Mouse (Mus musculus): ENCODE data around the gene Stx11. TPM values are rescaled to one million over a fixed set of nuclear protein-coding genes. Genes with fewer than 3 reads are reported as not detected.

Stx11 gene
- polyA plus RNA-seq, 1 experiment from 2014 or later: 1.3 TPM

- Histone ChIP-seq H3K4me2 (ENCODE audit: low read length) (no peak overlapping the region), H3K27me3 (replicated peaks; ENCODE audit: control insufficient read depth, insufficient read depth, low read length) (peaks cover 16% of the 10 kb centered on the region), H3K4me1 (replicated peaks; ENCODE audit: control insufficient read depth, insufficient read depth, low read length) (peaks cover 8% of the 10 kb centered on the region), H3K4me3 (replicated peaks; ENCODE audit: low read length) (no peak overlapping the region), H3K9me3 (ENCODE audit: control insufficient read depth, low read length) (no peaks in the 10 kb centered on the region), H3K36me3 (ENCODE audit: control insufficient read depth, insufficient read depth) (no peaks in the 10 kb centered on the region), H3K9ac (replicated peaks; ENCODE audit: low read depth, low read length) (no peak overlapping the region), H3K27ac (ENCODE audit: low read length) (no peak overlapping the region)
- WGBS: 94% methylated on average over 2 of the region's 2 CpGs
- ATAC-seq: no peak
These were observed 25.3 kb downstream of the Stx11 start for GRCm38 (mm10) chr10:12938763-12939162.

GRCm38 (mm10) chr10:12936079-12936478, 28.0 kb downstream of the Stx11 start:
- no peak overlapping the region for H3K27ac ChIP-seq (ENCODE audit: low read length)
- peaks cover 4% of the 10 kb centered on the region for H3K4me1 ChIP-seq (replicated peaks; ENCODE audit: control insufficient read depth, insufficient read depth, low read length)
- no peak overlapping the region for H3K9ac ChIP-seq (replicated peaks; ENCODE audit: low read depth, low read length)
- no peaks in the 10 kb centered on the region for H3K36me3 ChIP-seq (ENCODE audit: control insufficient read depth, insufficient read depth)
- peaks cover 7% of the 10 kb centered on the region; the same call in 1 of the 2 replicates for H3K27me3 ChIP-seq (replicated peaks; ENCODE audit: control insufficient read depth, insufficient read depth, low read length)
- no peaks in the 10 kb centered on the region for H3K9me3 ChIP-seq (ENCODE audit: control insufficient read depth, low read length)
- ATAC-seq: no peak
- 95% methylated on average over 7 of the region's 7 CpGs for WGBS
- H3K4me3 ChIP-seq (replicated peaks; ENCODE audit: low read length): no peak overlapping the region
- H3K4me2 ChIP-seq (ENCODE audit: low read length): no peak overlapping the region

GRCm38 (mm10) chr10:12935575-12935974, 28.5 kb downstream of the Stx11 start:
- H3K4me2 ChIP-seq (ENCODE audit: low read length): no peak overlapping the region
- no peak overlapping the region for H3K4me3 ChIP-seq (replicated peaks; ENCODE audit: low read length)
- H3K36me3 ChIP-seq (ENCODE audit: control insufficient read depth, insufficient read depth): no peaks in the 10 kb centered on the region
- H3K4me1 ChIP-seq (replicated peaks; ENCODE audit: control insufficient read depth, insufficient read depth, low read length): no peaks in the 10 kb centered on the region
- H3K27me3 ChIP-seq (replicated peaks; ENCODE audit: control insufficient read depth, insufficient read depth, low read length): peaks cover 3% of the 10 kb centered on the region; the same call in 1 of the 2 replicates
- H3K9me3 ChIP-seq (ENCODE audit: control insufficient read depth, low read length): no peaks in the 10 kb centered on the region
- H3K9ac ChIP-seq (replicated peaks; ENCODE audit: low read depth, low read length): no peak overlapping the region
- WGBS: 89% methylated on average over 5 of the region's 5 CpGs
- no peak for ATAC-seq
- no peak overlapping the region for H3K27ac ChIP-seq (ENCODE audit: low read length)

- Histone ChIP-seq H3K4me3 (replicated peaks; ENCODE audit: low read length) (no peak overlapping the region), H3K4me2 (ENCODE audit: low read length) (no peak overlapping the region), H3K36me3 (ENCODE audit: control insufficient read depth, insufficient read depth) (no peaks in the 10 kb centered on the region), H3K9ac (replicated peaks; ENCODE audit: low read depth, low read length) (no peak overlapping the region), H3K9me3 (ENCODE audit: control insufficient read depth, low read length) (no peaks in the 10 kb centered on the region), H3K27ac (ENCODE audit: low read length) (no peak overlapping the region), H3K4me1 (replicated peaks; ENCODE audit: control insufficient read depth, insufficient read depth, low read length) (no peaks in the 10 kb centered on the region), H3K27me3 (replicated peaks; ENCODE audit: control insufficient read depth, insufficient read depth, low read length) (no peaks in the 10 kb centered on the region)
- WGBS: 48% methylated on average over 10 of the region's 10 CpGs
- ATAC-seq: no peak
These were observed 32.4 kb downstream of the Stx11 start for GRCm38 (mm10) chr10:12931492-12932400.

- no peak overlapping the region for H3K9ac ChIP-seq (replicated peaks; ENCODE audit: low read depth, low read length)
- H3K4me3 ChIP-seq (replicated peaks; ENCODE audit: low read length): no peak overlapping the region
- H3K4me2 ChIP-seq (ENCODE audit: low read length): no peak overlapping the region
- no peak overlapping the region for H3K27ac ChIP-seq (ENCODE audit: low read length)
- H3K36me3 ChIP-seq (ENCODE audit: control insufficient read depth, insufficient read depth): no peaks in the 10 kb centered on the region
- no peaks in the 10 kb centered on the region for H3K27me3 ChIP-seq (replicated peaks; ENCODE audit: control insufficient read depth, insufficient read depth, low read length)
- WGBS: 36% methylated on average over 6 of the region's 6 CpGs
- no peaks in the 10 kb centered on the region for H3K9me3 ChIP-seq (ENCODE audit: control insufficient read depth, low read length)
- ATAC-seq: no peak
- H3K4me1 ChIP-seq (replicated peaks; ENCODE audit: control insufficient read depth, insufficient read depth, low read length): no peaks in the 10 kb centered on the region
These were observed 33.7 kb downstream of the Stx11 start for GRCm38 (mm10) chr10:12930351-12930905.

GRCm38 (mm10) chr10:12929857-12930174, 34.3 kb downstream of the Stx11 start:
- Histone ChIP-seq H3K36me3 (ENCODE audit: control insufficient read depth, insufficient read depth) (no peaks in the 10 kb centered on the region), H3K27ac (ENCODE audit: low read length) (no peak overlapping the region), H3K4me2 (ENCODE audit: low read length) (no peak overlapping the region), H3K9me3 (ENCODE audit: control insufficient read depth, low read length) (no peaks in the 10 kb centered on the region), H3K4me3 (replicated peaks; ENCODE audit: low read length) (no peak overlapping the region), H3K4me1 (replicated peaks; ENCODE audit: control insufficient read depth, insufficient read depth, low read length) (no peaks in the 10 kb centered on the region), H3K9ac (replicated peaks; ENCODE audit: low read depth, low read length) (no peak overlapping the region), H3K27me3 (replicated peaks; ENCODE audit: control insufficient read depth, insufficient read depth, low read length) (no peaks in the 10 kb centered on the region)
- no peak for ATAC-seq
- 69% methylated on average over 6 of the region's 6 CpGs for WGBS

- H3K4me1 ChIP-seq (replicated peaks; ENCODE audit: control insufficient read depth, insufficient read depth, low read length): no peaks in the 10 kb centered on the region
- no peak overlapping the region for H3K4me3 ChIP-seq (replicated peaks; ENCODE audit: low read length)
- H3K36me3 ChIP-seq (ENCODE audit: control insufficient read depth, insufficient read depth): no peaks in the 10 kb centered on the region
- H3K27ac ChIP-seq (ENCODE audit: low read length): no peak overlapping the region
- 84% methylated on average over 7 of the region's 7 CpGs for WGBS
- no peaks in the 10 kb centered on the region for H3K9me3 ChIP-seq (ENCODE audit: control insufficient read depth, low read length)
- H3K4me2 ChIP-seq (ENCODE audit: low read length): no peak overlapping the region
- no peaks in the 10 kb centered on the region for H3K27me3 ChIP-seq (replicated peaks; ENCODE audit: control insufficient read depth, insufficient read depth, low read length)
- ATAC-seq: no peak
- H3K9ac ChIP-seq (replicated peaks; ENCODE audit: low read depth, low read length): no peak overlapping the region
These were observed 34.8 kb downstream of the Stx11 start for GRCm38 (mm10) chr10:12929149-12929856.

- Histone ChIP-seq H3K9ac (replicated peaks; ENCODE audit: low read depth, low read length) (no peak overlapping the region), H3K4me2 (ENCODE audit: low read length) (no peak overlapping the region), H3K27ac (ENCODE audit: low read length) (no peak overlapping the region), H3K27me3 (replicated peaks; ENCODE audit: control insufficient read depth, insufficient read depth, low read length) (no peaks in the 10 kb centered on the region), H3K4me1 (replicated peaks; ENCODE audit: control insufficient read depth, insufficient read depth, low read length) (peaks cover 7% of the 10 kb centered on the region), H3K36me3 (ENCODE audit: control insufficient read depth, insufficient read depth) (no peaks in the 10 kb centered on the region), H3K4me3 (replicated peaks; ENCODE audit: low read length) (no peak overlapping the region), H3K9me3 (ENCODE audit: control insufficient read depth, low read length) (no peaks in the 10 kb centered on the region)
- ATAC-seq: no peak
- 90% methylated on average over 6 of the region's 6 CpGs for WGBS
These were observed 35.9 kb downstream of the Stx11 start for GRCm38 (mm10) chr10:12928193-12928592.

- Histone ChIP-seq H3K9ac (replicated peaks; ENCODE audit: low read depth, low read length) (peak overlapping the region; percentile 63), H3K4me1 (replicated peaks; ENCODE audit: control insufficient read depth, insufficient read depth, low read length) (peaks cover 7% of the 10 kb centered on the region), H3K4me3 (replicated peaks; ENCODE audit: low read length) (peak overlapping the region; percentile 62), H3K9me3 (ENCODE audit: control insufficient read depth, low read length) (no peaks in the 10 kb centered on the region), H3K27me3 (replicated peaks; ENCODE audit: control insufficient read depth, insufficient read depth, low read length) (no peaks in the 10 kb centered on the region), H3K4me2 (ENCODE audit: low read length) (peak overlapping the region; percentile 74), H3K36me3 (ENCODE audit: control insufficient read depth, insufficient read depth) (no peaks in the 10 kb centered on the region), H3K27ac (ENCODE audit: low read length) (peak overlapping the region; percentile 69)
- ATAC-seq: peak; percentile 96
- WGBS: under 1% methylated on average over 54 of the region's 55 CpGs
These were observed 41.3 kb downstream of the Stx11 start for GRCm38 (mm10) chr10:12922574-12923353.

Data from forebrain, embryonic 16.5 days (tissue).